Mouse (Mus musculus) gastrocnemius, postnatal 14 days (tissue): ENCODE results near the gene Gm44579. TPM values are rescaled to one million over a fixed set of nuclear protein-coding genes. Genes with fewer than 3 reads are reported as not detected.

Experiments used
- DNase-seq: peaks from one replicate; pipeline ENCODE4 v3.0.0; 2021; ENCODE audit warnings: mixed read lengths
- intact Hi-C: fragments of 180-260 bp; cut with DNase I; formaldehyde crosslinking; loops from one replicate; pipeline ENCODE4 v1.15.1; 2025; ENCODE audit warnings: low total_unique reads
- total RNA-seq, 2 experiments: library from RNA; stranded (reverse); gene quantifications; 2 replicates each; pipeline ENCODE4 v1.2.3; 2021

The Gm44579 gene
- total RNA-seq, 2 experiments from 2014 or later, result not detected

DNA sequence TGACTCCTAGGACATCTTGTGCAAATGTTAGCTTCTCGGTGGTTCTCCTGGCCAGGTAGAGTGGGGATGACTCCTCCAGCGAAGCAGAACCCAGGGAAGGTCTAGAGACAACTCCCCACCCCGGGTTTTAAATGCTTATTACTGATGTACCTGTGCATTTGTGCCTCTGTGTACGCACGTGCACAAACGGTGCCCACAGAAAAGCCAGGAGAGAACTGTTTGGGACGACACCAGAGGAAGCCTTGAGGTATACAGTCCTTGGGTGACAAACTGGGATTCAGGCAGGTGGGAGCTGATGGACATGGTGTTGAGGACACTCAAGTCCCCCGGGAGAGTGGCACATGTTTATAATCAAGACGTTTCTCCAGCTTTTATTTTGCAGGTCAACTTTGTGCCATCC, 49.9 kb downstream of the Gm44579 start:
- intact Hi-C loops, result no loop called here
- no peak for DNase-seq

DNA sequence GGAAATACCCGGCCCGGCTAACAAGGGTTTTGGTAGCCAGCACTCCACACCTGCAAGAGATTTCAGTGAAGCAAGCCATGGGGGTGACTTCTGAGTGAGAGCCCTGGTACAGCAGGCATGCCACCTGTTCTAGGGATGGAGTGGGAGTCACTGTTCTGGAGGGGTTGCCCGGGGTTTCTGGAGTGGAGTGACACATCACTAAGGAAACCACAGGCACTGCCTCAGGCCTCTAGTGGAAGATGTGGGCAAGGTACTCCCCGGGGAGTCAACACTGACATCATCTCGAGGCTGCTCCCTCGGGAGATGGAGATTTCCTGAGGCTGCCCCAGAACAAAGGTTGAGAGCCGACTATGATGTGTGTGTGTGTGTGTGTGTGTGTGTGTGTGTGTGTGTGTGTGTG, 50.4 kb downstream of the Gm44579 start:
- no peak for DNase-seq
- intact Hi-C loops, result no loop called here

DNA sequence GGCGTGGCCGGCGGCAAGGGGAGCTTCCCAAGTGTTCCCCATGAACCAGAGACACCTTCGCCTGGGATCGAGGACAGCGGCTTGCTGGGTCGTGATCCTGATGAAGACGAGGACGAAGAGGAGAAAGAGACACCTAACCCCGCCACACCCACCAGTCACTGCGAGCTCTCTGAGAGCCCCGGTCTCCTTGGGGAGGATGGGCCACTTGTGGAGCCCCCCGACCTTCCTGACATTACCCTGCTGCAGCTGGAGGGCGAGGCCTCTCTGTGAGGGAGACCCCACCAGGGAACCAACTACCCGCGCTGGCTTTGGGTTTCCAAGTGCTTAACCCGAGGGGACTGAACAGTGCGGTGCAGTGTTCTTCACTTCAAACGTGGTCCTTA, 52.2 kb downstream of the Gm44579 start:
- intact Hi-C loops, result loop anchor here (5.0 kb wide), 1 partner anchor 96 kb away; no protein-coding TSS in a partner anchor
- DNase-seq, result no peak

DNA sequence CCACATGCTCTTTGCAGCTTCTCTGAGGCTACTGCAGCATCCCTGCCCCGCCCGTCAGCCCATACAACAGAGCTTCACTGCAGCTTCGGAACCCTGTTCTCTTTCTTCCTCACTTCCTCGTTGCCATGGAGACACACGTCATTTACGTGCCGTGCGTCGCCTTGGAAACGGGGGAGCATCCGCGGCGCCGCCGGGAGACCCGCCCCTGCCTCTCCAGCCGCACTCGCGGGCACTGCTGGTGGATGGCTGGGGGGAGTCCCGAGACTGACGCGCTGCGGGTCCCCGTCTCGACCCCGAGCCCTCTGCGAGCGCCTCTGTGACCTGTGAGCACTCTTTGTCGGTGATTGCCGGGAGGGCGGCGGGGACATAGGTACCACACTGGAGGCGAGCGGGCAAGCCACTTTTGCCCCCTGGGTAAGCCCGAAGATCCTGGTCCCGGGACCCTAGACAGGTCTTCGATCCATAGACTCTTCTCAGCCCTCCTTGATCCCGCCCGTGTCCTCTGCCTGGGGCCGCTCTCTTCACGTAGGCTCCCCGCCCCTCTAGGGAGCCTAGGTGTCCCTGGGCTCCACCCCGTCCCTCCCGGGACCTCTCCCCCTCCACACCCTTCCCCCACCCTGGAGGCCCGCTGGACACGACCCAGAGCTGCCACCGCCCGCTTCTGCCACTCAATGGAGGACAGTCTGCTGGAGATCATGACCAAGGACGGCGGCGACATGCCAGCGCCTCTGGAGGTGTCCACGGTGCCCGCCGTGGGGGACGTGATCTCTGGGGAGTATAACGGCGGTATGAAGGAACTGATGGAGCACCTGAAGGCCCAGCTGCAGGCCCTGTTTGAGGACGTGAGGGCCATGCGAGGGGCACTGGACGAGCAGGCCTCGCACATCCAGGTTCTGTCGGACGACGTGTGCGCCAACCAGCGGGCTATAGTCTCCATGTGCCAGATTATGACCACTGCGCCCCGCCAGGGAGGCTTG, 52.8 kb downstream of the Gm44579 start:
- peak; percentile 47 for DNase-seq
- intact Hi-C loops, result loop anchor here (5.0 kb wide), 1 partner anchor 96 kb away; no protein-coding TSS in a partner anchor

DNA sequence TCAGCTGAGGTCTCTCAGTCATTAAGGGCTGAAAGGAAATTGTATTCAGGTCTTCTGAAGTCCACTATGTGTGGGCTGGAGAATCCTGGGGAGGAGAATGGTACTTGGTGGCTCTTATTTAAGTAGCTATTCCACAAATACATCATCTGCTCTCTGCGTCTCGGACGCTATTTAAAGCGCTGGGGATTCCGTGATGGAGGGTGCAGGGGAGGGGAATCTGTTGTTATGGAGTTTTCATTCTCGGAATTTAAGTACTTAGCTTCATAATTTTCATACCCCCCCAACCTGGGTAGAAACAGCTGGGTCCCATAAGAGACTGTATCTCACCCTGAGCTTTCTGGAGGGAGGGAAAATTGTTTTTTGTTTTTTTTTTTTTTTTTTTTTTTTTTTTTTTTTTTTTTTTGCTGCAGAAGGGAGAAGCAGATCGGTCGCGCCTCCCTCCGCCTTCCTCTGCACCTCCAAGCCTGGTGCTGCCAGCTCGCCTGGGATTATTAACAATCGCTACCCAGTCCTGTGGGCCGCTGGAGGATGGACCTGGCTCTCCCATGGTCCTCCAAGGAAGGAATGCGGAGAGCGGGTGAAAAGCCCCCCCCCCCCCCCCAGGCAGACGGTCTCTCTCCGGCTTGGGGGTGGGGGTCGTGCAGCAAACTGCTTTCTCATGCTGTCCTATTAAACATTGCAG, 53.7 kb downstream of the Gm44579 start, which contains the start of gene Ccdc184:
Gene Ccdc184, plus strand, starts transcription at position 196 of the 682 bp plus-strand sequence.
- intact Hi-C loops, result loop anchor here (5.0 kb wide), 1 partner anchor 95 kb away; no protein-coding TSS in a partner anchor

DNA sequence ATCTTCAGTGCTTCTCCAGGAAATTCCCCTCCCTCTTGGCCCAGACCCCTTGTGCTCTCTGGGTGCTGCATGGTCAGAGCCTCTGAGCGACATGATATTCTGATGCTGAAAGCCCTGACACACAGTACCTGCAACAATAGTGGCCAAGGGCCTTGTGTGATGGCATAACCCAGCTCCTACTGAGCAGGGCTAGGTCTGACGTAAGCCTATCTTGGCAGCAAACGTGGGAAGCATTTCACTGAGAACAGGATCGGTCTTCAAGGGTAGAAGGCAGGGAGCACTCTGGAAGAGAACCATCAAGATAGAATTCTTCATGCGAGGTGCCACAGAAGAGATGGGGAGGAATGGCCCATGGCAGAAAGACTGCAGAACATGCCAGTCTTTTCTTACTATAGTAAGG, 55.3 kb downstream of the Gm44579 start, which contains the start of gene Asb8:
Gene Asb8, minus strand, starts transcription at position 101 of the 400 bp plus-strand sequence.
- DNase-seq, result no peak
- intact Hi-C loops, result loop anchor here (5.0 kb wide), 1 partner anchor 93 kb away; no protein-coding TSS in a partner anchor

More for the DNA sequence above, 53.7 kb downstream of the Gm44579 start, which contains the start of gene Ccdc184:
- no peak for DNase-seq

DNA sequence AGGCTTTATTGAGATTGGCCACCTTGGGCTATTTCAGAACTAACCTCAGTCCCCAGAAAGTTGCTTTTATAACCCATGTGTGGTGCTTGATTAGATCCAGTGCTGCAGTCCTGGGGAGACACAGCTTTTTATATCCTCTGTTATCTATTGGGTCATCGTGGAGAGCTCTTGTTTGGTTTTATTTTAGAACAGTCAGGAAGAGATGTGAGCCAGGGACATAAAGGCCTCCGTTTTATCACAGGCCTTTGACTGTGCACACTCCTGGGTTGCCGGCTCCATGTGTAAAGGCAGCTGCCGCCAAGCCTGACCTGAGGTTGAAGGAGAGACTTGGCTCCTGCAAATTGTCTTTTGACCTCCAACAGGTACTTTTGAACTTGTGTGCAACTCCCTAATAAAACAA, 58.2 kb downstream of the Gm44579 start:
- intact Hi-C loops, result no loop called here

DNA sequence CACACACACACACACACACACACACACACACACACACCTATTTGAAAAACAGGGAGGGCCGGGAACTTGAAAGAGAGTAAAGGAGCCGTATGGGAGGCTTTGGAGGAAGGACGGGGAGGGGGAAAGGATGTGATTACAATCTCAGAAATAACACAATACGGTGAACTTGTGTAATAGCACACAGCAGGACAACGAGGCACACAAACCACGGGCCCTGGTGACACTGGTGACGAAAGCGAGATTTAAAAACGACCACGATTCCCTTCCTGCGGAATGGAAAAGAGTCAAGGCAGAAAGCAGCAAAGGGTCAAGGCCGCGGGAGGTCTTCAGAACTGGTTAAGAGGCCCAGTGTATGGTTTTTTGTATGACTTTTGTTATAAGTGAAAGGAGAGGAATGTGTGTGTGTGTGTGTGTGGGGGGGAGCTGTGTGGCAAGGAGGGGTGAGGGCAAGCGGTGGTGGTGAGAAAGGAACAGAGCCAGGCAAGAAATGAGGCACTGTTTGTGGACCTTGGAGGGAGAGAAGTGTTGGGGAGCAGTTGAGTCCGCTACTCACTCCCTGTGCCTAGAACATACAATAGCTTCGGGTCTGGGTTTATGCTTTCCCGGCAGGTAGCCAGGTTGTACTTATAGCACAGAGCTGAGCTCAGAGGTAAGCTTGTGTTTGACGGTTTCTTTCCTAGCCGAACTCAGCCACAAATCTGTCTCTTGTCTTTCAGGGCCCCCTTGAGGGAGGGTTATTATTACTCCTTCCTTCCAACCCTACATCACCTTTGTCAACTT, 59.6 kb downstream of the Gm44579 start:
- no peak for DNase-seq
- intact Hi-C loops, result no loop called here

More for the DNA sequence above, 58.2 kb downstream of the Gm44579 start:
- DNase-seq, result no peak

DNA sequence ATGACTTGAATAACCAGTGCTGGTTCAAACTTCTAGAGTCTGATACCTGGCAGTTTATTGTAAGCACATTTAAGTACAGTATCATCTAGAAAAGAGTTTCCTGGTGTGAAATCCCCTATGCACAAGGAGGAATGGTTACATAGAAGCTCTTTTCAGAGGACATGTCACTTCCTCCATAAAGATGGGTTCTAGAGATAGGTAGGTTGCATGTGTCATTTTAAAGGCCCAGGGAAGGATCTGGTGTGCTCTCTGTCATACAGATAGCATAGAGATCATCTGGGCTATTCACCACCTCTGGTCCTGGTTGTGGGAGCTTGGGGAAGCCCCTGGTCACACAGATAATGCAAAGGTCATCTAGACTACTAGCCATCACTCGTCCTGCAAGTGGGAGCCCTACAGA, 63.5 kb downstream of the Gm44579 start:
- DNase-seq, result no peak
- intact Hi-C loops, result no loop called here

DNA sequence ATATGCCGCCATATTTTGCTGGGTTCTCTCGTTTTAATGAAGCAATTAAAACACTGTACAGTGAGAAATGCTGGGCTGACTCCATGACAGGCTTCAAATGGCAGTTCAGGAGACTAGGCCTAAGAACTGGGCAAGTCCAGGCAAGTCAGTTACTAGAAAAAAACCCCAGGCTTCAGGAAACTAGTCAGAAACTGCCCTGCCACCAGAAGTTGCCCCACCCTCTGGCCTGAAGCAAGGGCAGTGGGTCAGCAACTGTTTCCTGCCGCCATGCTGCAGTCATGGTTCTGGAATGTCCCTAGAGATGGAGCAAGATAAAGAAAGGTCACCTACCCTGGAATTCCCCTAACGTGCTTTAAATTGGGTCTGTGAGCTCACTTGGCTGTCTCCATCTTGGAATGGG, 64.8 kb downstream of the Gm44579 start:
- intact Hi-C loops, result no loop called here

DNA sequence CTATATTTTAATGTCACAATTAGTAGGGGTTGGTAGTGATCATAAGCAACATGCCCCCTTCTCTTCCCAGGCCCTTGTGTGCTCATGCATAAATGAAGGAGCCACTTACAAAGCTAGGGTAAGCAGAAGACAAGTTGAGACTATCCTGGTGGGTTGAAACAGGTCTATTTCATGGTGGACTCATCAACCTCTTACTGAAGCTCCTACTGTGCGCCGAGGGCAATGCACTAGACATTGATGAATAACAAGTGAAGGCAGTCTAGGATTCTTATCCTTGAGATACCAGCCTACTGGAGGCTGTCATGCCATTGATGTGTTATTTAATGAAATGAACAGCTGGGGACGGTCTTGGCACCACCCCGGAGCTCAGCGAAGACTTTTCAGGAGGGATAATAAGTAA, 65.5 kb downstream of the Gm44579 start:
- intact Hi-C loops, result no loop called here
- no peak for DNase-seq

More for the DNA sequence above, 64.8 kb downstream of the Gm44579 start:
- no peak for DNase-seq

DNA sequence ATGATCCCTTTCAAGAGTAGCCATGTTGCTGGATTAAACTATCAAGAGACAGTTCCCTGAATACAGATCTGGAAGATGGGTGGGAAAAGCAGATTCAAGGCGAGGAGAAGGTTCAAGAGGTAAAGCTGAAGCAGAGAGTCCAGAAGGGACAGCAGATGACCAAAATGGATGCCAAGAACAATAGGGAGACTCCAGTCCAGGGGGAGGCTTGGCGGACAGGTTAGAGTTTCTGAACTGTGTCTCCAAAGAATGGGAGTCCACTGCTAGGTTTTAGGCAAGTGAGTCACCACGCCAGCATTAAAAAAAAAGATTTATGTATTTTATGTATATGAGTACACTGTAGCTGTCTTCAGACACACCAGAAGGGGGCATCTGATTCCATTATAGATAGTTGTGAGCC, 66.1 kb downstream of the Gm44579 start:
- intact Hi-C loops, result loop anchor here (5.0 kb wide), 1 partner anchor 67 kb away; no protein-coding TSS in a partner anchor
- DNase-seq, result no peak

DNA sequence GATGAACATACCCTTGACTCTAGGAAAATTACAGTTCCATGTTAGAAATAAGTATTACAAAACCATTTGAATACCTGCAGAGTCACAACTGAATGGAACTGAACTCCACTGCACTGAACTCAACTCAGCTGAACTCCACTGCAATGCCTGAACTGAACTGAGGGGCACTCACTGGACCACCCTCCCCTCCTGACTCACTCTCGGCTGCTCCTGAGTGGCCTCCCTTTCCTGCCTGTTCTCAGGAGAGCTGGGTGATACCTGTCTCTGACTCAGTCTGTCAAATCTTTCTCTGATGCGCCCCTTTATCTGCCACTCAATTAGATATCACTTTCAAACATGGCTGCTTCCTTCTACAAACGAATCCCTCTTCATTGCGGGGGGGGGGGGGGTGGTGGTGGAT, 66.6 kb downstream of the Gm44579 start:
- no peak for DNase-seq
- intact Hi-C loops, result loop anchor here (5.0 kb wide), 1 partner anchor 67 kb away; no protein-coding TSS in a partner anchor

DNA sequence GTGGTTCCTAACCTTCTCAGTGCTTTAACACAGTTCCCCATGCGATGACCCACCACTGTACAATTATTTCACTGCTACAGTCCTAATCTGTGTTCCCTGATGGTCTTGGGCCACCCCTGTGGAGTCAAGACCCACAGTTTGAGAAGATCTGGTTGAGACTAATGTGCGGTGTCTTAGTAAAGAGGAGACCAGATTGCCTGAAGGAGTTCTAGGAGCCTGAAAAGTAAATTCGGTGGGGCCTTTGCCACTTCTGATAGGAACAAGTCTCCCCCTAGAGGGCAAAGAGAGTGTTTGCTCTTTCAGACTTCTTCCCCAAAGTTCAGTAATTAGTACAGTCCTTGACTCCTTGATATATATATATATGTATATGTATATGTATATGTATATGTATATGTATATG, 67.2 kb downstream of the Gm44579 start:
- no peak for DNase-seq
- intact Hi-C loops, result loop anchor here (5.0 kb wide), 1 partner anchor 66 kb away; no protein-coding TSS in a partner anchor

DNA sequence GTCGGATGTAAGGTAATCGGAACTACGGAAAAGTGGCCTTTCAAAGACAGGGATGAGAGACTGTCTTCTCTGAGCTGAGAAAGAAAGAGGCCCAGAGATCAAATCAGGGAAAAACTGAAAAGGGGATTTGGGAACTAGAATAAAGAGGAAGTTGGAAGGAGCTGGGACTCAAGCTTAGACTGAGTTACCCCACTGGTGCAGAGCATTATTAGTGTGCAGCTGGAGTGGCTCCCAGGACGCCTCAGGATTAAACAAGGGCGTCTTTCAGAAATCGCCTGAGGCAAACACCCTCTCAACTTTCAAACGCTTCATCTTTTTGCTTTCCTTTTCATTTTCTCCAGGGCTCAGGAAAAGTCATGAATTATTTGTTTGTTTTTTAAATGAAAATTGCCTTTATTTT, 67.9 kb downstream of the Gm44579 start:
- no peak for DNase-seq
- intact Hi-C loops, result loop anchor here (5.0 kb wide), 1 partner anchor 66 kb away; no protein-coding TSS in a partner anchor

DNA sequence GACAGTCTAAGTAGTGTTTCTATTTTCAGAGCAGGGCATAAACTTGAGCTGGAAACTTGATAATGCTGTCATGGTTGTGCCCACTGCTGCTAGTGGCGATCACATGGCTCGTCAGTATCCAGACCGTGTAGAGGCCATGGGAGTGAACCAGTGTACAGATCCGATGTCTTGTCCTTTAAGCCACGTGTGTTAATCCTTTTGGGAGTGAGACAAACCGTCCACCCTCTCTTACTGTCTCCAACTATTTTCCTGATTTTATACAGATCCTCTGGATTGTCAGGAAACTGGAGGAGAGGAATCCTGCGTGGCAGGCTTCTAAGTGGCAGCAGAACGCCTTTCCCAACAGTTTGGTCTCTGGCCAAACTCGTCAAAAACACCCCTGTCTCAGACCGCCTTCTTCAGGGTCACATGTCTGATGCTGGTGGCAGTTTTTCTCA, 71.6 kb downstream of the Gm44579 start:
- intact Hi-C loops, result no loop called here
- peak; percentile 37 for DNase-seq

DNA sequence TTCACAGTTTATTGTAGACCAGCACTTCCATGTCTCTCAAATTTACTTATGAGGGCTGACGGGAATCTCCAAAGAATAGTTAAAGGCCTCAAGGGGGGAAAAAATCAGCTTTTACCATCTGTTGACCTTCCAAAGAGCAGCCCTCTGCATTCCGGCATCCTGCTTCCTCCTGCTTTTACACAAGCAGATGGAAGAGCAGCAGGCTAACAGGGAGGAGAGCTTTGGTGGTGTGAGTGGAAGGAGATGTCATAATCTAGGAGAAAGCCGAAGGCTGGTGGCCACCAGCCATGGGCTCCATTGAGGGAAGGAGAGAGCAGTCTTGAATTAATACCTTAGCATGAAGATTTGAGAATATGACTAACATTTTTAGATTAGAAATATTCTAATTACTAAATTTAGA, 72.4 kb downstream of the Gm44579 start:
- intact Hi-C loops, result no loop called here
- no peak for DNase-seq

DNA sequence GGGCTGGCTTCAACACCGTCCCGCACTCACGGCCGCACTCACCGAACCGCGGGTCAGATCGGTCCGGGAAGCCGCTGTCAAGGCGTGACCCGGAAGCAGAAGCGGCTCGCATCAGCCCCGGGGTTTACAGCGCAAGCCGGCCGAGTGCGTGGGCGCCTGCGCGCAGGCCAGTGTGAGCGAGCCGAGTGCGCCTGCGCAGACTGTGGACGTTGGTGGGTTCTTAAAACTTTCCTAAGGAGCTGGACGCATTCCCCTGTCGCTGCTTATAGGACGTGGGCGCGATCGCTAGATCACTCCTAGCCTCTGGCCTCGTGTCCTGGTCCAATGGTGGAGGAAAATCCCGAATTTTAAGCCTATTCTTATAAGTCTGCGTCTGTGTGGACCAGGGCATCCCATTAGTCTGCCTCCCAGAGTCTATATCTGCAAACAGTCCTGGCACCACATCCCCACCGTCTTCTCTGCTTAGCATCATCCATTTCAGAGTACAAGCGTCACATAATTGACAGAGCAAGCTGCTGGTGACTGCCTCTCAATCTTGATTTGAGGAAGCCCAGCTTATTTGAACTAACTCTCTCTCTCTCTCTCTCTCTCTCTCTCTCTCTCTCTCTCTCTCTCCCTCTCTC, 75.1 kb downstream of the Gm44579 start:
- DNase-seq, result peak; percentile 95
- intact Hi-C loops, result no loop called here
